Mouse (Mus musculus) neutrophil, adult 5-6 weeks (primary cell): Measurements from ENCODE around the gene Megf8. TPM values are rescaled to one million over a fixed set of nuclear protein-coding genes. Genes with fewer than 3 reads are reported as not detected.

Source experiments
- ATAC-seq: fragments of 151-379, 151-347 bp; 2 replicates; pipeline ENCODE4 v1.8.0; 2017; ENCODE audit warnings: mild to moderate bottlenecking, moderate TSS enrichment; ENCODE audit not compliant: insufficient number of reproducible peaks, poor library complexity, low FRiP score, severe bottlenecking; ENCODE audit errors: extremely low read depth
- total RNA-seq: library from RNA; stranded (forward); fragments of 200-1000 nt; gene quantifications from 2 replicates; pipeline ENCODE4 v1.2.3, GENCODE M21; 2017

The Megf8 gene
- total RNA-seq, 1 experiment from 2014 or later, result 0.23 TPM

DNA sequence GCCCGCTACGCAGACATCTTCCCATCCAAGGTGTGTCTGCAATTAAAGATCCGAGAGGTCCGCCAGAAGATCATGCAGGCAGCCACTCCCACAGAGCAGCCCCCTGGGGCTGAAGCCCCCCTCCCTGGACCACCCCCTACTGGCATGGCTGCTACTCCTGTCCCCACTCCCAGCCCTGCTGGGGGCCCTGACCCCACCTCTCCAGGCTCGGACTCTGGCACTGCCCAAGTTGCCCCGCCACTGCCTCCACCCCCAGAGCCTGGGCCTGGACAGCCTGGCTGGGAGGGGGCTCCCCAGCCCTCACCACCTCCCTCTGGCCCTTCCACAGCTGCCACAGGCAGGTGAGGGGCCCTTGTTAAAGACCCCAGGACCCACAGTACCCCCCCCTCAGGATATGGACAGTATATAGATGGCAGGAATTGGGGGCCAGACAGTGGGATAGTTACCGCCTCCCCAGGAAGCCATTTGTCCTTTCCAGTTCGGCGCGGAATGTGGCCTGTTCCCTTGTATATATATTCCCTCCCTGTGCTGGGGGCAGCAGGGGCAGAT lies 23.7 kb upstream of the Megf8 start:
- ATAC-seq, result no peak

DNA sequence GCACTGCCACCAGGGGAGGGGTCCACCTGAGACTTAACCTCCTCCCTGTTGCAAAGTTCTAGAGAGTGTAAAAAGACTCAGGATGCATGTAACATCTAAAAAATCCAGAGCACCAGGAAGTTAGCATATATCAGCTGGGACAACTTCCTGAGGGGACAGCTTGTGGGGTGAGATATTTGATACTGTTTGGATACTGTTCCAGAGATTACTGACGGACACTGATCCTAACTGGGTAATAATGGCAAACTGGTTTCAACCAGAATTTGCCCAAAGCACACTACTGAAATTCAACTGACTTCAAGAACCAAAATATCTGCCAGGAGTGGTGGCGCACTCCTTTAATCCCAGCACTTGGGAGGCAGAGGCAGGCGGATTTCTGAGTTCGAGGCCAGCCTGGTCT lies 22.5 kb upstream of the Megf8 start:
- no peak for ATAC-seq

DNA sequence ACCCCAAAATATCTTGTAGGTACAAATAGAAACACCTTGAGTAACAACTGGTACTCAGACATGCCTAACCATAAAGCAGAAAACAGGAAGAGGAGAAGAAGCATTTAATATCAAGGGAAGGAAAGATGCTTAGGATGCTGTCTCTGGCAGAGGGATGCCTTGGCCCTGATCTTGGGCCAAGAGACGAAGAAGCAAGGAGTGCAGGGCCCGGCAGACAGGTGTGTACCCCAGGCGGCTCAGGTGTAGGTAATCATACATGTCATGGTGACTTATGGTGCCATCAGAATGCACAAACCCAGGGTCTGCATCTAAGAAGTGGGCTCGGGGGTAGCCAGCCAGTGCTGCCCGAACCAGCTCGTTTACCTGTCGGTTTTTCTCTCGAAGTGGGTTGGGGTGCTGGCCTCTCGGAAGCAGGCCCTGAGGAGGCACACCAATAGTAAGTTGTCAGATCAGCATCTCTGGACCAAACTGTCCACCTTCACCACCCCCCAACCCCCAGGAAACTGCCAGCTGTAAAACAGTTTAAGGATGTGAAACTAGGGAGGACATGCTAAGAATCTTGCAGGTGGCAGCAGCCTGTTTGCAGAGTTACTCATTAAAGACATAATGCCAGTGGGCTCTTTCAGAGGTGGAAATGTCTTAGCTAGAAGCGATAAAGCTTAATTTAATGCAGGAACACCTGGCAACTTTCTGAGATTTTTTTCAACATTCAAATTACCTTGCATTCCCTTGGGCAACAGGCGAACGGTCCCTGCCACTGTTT lies 21.8 kb upstream of the Megf8 start:
- ATAC-seq, result peak; percentile 22

DNA sequence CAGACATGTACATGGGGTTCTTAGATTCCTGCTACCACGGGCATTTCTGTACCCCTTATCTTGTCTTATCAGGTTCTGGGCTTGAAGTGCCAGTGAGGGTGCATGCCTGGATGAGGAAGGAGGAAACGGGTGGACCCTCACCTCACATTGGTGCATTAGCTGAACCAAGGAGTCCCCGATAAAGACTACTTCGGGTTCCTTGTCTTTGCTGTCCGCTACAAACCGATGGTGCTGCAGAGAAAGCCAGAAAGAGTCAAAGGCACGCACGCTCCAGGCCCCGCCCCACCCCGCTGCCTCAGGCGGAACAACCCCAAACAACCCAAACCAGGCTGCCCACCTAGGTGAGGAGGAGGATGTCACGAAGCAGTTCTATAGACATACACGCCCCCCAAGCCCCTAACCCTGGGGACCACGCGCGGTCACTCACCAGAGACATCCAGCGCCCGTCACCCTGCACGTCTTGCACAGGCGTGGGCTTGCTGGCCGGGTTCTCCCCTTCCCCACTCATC lies 20.0 kb upstream of the Megf8 start:
- ATAC-seq, result peak; percentile 9; the same call in 1 of the 2 replicates

DNA sequence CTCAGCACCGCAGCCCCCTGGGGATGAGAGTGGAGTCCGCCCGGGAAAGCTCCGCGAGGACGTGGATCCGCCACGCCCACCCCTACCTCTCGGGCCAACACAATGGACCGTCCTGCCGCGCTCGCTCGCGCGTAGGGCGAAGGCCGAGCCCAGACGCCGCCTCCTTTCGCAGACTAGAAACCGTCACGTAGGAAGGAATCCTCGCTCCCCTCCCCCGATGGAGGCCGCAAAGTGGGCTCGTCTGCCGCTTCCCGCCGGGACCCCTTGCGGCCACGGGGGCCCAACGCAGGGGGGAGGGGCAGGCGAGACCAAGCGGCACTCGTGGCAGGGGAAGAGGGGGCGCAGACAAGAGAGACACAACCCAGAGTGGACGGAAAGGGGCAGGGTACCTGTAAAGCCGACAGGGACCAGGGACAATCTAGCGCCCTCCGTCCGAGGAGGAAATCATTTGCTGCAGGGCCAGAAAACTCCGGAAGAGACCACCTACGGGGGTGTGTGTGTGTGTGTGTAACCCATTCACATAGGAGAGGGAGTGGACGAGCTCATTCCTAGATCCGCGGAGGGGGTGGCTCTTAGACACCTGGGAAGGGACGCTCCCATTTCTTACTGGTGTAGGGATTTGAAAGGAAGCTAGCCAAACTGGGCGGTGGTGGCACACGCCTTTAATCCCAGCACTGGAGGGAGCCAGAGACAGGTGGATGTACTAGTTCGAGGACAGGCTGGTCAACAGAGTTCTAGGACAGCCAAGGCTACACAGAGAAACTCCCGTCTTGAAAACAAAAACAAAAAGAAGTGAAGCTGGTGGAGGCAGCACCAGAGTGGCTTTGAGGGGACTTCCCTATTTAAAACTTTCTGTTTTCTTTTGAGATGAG lies 19.3 kb upstream of the Megf8 start, which contains the start of gene Pafah1b3:
Pafah1b3 (minus strand) TSS at position 533 of the 872 bp plus-strand sequence.
- peak; percentile 23; the same call in 1 of the 2 replicates for ATAC-seq

DNA sequence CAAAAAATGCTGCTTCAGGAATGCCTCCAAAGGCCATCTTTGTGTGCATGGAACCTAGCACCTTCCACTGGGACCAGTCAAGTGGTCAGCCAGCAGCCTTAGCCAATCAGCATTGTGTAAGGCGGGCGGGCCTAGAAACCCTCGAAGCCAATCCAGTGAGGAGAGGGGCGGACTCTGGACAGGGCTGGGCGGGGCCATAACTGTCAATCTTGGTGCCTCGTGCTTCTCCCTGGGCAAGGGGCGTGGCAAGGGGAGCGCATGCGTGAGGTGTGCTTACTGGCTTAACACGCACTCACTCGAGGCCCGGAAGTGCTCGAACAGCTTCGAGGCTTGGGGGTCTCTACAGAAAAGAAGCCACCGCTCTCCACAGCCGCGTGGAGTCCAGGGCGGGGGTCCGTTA lies 15.9 kb upstream of the Megf8 start, which contains the start of gene Prr19:
Prr19 (plus strand) TSS at position 349 of the 400 bp plus-strand sequence.
- ATAC-seq, result no peak

DNA sequence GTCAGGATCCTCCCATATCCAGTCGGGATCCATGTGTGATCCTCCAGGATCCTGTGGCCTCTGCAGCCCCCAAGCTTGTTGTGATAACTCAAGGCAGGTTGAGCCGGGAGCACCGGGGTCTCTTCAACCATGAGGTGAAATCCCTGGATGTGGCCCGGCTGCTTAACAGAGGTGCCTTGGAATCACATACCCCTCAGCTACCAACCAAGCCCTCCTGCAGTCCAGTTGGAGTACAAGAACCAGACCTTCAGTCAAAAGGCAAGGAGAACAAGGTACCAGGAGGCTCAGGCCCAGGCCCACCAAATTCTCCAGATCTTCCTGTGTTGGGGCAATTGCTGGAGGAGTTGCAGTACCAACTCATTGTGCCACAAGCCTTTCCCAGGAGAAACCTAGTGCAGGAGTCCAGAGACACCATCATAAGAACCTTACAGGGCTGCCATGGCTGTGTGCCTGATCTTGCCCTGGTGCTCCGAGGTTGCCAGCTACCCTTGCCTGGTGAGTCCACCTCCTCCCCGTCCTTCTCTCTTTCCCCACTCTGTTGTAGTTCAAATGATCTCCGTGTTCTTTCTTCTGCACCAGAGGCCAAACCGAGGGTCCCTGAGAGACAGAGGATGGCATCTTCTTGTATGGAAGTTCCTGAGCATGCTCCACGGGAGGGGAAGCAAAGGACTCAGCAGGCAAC lies 13.8 kb upstream of the Megf8 start:
- no peak for ATAC-seq

DNA sequence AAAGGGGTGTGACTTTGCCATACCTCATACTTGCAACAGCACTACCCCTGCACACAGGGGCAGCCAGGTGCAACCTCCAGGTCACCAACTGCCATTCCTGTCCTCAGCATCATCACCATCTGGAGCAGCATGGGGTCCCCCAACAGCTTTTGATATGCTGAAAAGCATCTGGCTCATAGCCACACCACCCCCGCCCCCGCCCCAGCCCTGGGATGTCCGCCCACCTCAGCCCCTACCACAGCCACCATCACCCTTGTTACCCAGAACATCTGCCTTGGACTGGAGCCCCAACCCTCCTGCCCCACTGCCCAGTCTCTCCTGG lies 13.3 kb upstream of the Megf8 start:
- ATAC-seq, result no peak

DNA sequence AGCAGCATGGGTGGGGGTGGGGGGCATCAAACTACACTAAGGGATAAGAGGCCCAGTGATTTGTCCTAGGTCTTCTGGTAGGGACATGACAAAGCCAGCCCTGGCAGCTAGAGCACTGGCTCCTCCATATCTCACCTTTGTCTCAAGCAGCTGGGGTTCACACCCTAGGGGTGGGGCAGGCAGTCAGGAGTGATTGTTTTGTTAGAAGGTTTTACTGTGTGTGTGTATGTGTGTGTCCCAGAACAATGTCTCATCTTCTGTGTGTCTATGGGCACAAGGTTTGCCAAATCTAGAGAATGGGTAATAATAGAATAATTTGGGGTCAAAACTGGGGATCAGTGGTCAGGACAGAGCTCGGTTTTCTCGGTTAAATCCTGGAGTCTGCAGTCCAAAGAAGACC lies 11.5 kb upstream of the Megf8 start:
- no peak for ATAC-seq

DNA sequence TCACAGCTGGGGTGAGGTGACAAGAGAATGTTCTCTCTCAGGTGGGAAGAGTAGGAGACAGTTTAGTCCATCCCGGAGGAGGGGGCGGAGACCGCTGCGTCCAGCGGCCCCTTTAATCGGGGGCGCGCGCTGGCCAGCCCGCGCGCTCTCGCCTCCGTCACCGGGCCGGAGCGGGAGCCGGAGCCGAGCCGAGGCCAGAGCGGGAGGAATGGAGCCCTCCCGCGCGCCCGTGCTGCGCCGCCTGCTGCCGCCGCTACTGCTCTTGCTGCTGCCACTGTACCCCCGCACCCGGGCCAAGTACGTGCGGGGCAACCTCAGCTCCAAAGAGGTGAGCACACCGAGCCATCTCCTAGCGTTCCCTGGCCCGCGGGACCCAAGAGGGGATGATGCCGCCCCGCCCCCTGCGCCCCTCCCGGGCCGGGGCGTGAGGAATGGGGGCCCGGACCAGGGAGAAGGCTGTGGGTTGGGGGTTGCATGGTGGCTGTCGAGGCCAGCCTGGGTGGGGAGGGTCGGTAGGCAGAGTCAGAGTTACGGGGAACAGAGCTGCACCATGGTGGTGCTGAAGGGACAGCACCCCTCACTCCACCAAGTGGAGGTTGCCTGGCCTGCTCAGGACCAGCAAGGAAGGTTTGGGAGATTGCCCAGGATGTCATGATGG lies 10.9 kb upstream of the Megf8 start, which contains the start of gene Tmem145:
Tmem145 (plus strand) TSS at position 151 of the 658 bp plus-strand sequence.
- ATAC-seq, result peak; percentile 39; the same call in 1 of the 2 replicates

DNA sequence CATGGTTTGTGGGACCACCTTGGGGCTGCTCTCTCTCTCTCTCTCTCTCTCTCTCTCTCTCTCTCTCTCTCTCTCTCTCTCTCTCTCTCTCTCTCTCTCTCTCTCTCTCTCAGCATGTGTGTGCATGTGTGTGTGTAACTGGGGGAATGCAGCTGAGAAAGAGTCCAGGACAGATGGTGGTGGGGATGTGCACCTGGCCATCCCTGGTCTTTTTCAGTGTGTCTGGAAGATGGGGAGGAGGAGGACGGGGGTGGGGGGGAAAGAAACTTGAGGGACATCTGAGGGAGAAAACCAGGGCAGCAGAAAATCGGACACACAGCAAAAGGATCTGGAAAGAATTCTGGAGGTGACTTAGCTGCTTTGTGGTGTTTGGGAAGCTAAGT lies 10.4 kb upstream of the Megf8 start:
- ATAC-seq, result no peak

DNA sequence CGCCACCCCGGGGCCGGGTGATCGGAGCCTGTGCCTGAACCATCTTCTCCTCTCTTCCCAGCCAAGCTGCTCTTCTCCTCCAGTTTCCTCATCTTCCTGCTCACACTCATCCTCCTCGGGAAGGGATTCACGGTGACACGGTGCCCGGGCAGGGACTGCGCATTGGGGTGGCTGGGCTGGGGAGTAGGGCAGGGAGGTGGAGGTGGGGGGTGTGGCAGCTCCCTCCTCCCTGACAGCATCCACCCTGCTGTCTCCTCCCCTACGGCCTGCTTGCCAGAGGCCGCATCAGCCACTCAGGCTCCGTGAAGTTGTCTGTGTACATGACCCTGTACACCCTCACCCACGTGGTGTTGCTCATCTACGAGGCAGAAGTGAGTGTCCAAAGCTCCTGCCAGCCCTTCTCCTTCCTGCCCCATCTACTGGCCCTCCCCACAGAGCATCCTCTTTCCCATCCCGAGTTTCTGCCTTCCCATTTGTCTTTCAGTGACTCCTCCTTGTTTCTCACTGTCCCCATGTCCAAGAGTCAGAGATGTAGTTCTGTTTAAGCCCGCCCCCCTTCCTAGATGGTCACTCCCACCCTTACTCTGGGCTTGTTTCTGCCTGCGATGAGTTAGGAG lies 8.2 kb upstream of the Megf8 start:
- ATAC-seq, result no peak

DNA sequence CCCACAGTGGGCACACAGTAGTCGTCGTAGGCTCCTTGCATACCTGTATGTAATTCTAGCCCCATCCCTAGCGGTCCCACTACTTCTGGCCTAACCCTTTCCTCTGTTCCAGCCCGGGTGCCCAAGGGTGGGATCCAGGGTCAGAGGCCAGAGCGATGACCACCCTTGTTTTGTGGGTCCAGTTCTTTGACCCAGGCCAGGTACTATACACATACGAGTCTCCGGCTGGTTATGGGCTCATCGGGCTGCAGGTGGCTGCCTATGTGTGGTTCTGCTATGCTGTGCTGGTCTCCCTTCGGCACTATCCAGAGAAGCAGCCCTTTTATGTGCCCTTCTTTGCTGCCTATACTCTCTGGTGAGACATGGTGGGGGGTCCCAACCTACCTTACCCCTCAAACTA lies 7.5 kb upstream of the Megf8 start:
- ATAC-seq, result no peak

DNA sequence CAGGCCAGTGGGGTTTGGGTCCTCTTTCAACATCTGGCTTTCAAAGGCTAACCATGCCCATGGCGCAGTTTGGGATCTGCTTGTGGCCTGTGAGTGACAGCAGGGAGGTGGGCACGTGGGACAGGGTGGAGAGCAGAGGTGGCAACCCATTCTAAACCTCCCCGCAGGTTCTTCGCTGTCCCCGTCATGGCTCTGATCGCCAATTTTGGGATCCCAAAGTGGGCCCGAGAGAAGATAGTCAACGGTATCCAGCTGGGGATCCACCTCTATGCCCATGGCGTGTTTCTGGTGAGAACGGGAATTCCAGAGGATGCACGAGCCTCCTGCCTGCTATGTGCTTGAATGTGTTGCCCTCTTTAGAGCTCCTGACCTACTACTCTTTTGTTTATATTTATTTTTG lies 5.8 kb upstream of the Megf8 start:
- no peak for ATAC-seq

DNA sequence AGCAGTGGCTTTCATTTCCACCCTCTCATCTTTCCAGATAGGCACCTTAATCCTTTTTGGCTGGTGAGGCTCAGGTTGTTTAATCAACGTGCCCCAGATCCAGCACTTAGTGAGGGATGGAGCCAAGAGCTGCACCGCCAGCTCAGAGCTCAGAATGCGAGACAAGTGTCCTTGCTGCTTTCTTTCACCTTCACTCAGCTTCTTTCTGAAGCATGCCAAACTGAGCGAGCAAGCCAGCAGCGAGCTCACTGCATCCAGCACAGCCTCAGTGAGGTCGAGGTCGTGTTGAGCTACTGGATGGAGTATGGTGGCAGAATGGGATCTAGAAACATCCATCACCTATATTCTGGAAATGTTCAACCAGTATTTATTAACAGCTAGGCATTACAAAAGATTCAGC lies 3.6 kb upstream of the Megf8 start:
- no peak for ATAC-seq

DNA sequence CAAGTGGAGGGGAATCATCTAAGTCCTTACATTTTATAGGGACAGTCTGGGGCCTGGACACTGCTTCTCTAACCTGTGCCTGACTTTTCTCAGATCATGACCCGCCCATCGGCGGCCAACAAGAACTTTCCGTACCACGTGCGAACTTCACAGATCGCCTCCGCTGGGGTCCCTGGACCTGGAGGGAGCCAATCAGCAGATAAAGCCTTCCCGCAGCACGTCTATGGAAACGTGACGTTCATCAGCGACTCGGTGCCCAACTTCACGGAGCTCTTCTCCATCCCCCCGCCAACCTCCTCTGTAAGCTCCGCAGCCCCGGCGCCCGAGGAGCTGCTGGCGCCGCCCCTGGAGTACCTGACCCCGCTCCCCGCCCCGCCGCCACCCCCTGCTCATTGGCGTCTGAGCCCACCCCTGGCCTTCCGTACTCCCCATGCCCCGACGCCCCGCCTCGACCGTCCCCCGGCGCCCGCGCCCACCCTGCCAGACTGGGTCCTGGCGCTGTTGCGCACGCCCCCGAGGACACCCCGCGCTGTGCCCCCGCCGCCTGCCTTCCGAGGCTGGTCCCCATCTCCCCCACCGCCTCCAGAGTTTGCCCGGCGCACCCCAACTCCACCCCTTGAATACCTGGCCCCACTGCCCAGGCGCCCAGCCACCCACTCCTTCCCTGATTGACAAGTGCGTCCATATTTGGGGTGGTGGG lies 2.2 kb upstream of the Megf8 start:
- no peak for ATAC-seq

DNA sequence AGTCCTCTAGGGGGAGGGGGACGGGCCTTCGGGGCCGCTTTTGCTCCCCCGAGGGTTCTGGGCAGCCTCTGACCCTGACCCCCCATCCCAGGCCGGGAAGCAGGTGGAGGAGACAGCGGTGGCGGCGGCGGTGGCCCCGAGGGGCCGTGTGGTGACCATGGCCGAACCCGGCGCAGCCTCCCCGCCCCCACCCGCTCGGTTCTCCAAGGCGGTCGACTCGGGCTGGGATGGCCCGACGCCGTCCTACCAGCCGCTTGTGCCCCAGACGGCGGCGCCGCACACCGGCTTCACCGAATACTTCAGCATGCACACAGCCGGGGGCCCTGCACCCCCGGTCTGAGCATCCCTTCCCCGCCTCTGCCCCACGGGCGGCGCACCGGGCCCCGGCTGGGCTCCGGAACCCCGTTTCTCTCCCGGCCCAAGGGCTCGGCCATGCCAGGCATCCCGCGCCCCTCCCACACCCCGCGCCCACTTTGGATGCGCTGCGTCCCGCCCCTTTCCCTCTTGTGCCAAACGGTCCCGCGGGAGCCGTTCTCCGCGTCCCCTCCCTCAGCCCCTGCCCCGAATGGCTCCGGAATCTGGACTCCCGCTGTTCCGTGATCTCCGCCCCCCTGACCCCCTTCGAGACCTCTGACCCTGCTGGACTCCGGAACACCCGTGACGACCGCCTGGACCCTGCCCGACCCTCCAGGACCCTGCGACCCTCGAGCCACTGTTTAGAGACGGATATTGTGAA lies 1.5 kb upstream of the Megf8 start:
- no peak for ATAC-seq
